Mouse (Mus musculus) left cerebral cortex, adult 11 months (tissue): ENCODE data around the gene Trarg1.
"Not testable (repeated sequence)": the region's sequence is repeated elsewhere in the genome, so short reads cannot be mapped to it uniquely, and the experiment has no call there.

ENCODE experiments used
- DNase-seq: peaks from one replicate; pipeline ENCODE4 v3.0.0; 2022; ENCODE audit warnings: low spot score

Gene Trarg1

GRCm38 (mm10) chr11:76679508-76679907, at the start of gene Trarg1:
Trarg1 (plus strand) TSS chr11:76679808.
- DNase-seq, result not testable (repeated sequence)

GRCm38 (mm10) chr11:76630023-76630422, 49.6 kb upstream of the Trarg1 start:
- DNase-seq, result no peak

- no peak for DNase-seq
These were observed 49.1 kb upstream of the Trarg1 start for GRCm38 (mm10) chr11:76630487-76630886.

- no peak for DNase-seq
These were observed 40.2 kb upstream of the Trarg1 start for GRCm38 (mm10) chr11:76639269-76639985.

- DNase-seq, result no peak
These were observed 39.4 kb upstream of the Trarg1 start for GRCm38 (mm10) chr11:76640231-76640630.

GRCm38 (mm10) chr11:76644257-76644656, 35.4 kb upstream of the Trarg1 start:
- no peak for DNase-seq

- DNase-seq, result no peak
These were observed 34.6 kb upstream of the Trarg1 start for GRCm38 (mm10) chr11:76645036-76645435.

- DNase-seq, result peak; percentile 87
These were observed 33.7 kb upstream of the Trarg1 start for GRCm38 (mm10) chr11:76645955-76646354.

GRCm38 (mm10) chr11:76647062-76647461, 32.5 kb upstream of the Trarg1 start:
- no peak for DNase-seq

GRCm38 (mm10) chr11:76647500-76647899, 32.1 kb upstream of the Trarg1 start:
- peak; percentile 71 for DNase-seq

- DNase-seq, result no peak
These were observed 28.6 kb upstream of the Trarg1 start for GRCm38 (mm10) chr11:76650862-76651560.

- no peak for DNase-seq
These were observed 26.7 kb upstream of the Trarg1 start for GRCm38 (mm10) chr11:76652838-76653334.

GRCm38 (mm10) chr11:76655106-76655505, 24.5 kb upstream of the Trarg1 start:
- no peak for DNase-seq

- no peak for DNase-seq
These were observed 22.1 kb upstream of the Trarg1 start for GRCm38 (mm10) chr11:76657450-76657970.

- no peak for DNase-seq
These were observed 20.3 kb upstream of the Trarg1 start for GRCm38 (mm10) chr11:76659138-76659930.

- DNase-seq, result no peak
These were observed 17.7 kb upstream of the Trarg1 start for GRCm38 (mm10) chr11:76661790-76662468.

GRCm38 (mm10) chr11:76666002-76666649, 13.5 kb upstream of the Trarg1 start:
- DNase-seq, result no peak

GRCm38 (mm10) chr11:76667807-76668206, 11.8 kb upstream of the Trarg1 start:
- no peak for DNase-seq

- no peak for DNase-seq
These were observed 7.6 kb upstream of the Trarg1 start, which contains the start of gene Bhlha9 for GRCm38 (mm10) chr11:76671871-76672475. Bhlha9 (plus strand) TSS chr11:76672470.

GRCm38 (mm10) chr11:76672561-76673384, 6.8 kb upstream of the Trarg1 start:
- DNase-seq, result no peak
